In genomic region chr4:141591547-141591946, GRCm38 (mm10) we compare ENCODE assay signal across 8 mouse cellular contexts. TPM values are rescaled to one million over a fixed set of nuclear protein-coding genes. Genes with fewer than 3 reads are reported as not detected.
A peak's percentile ranks its signal among the peaks of the same experiment; 100 is the strongest.
DNase-seq lines count a peak whose midpoint lies in the region; ATAC-seq and TF ChIP-seq lines count a peak whose summit lies in the region.

No protein-coding gene starts in this region.

- intact Hi-C loops in left cerebral cortex, adult 2 months (cut with DNase I), result no loop called here

- H3K9me3 ChIP-seq in embryonic facial prominence, embryonic 10.5 days, result no peaks in the 10 kb centered on the region
- no peaks in the 10 kb centered on the region for H3K9me3 ChIP-seq in midbrain, postnatal 0 days (ENCODE audit: low read length)

- DNase-seq in adrenal gland, postnatal 10 days, result peak; percentile 53
- no peak for DNase-seq in adrenal gland, adult 18-20 months (ENCODE audit: low spot score in 2 of 2)
- DNase-seq in left cerebral cortex, adult 2 months (ENCODE audit: extremely low spot score in 1 of 2, low spot score in 2 of 2), result no peak
- no peak for DNase-seq in left cerebral cortex, adult 8-10 months (ENCODE audit: low spot score in 2 of 2)
- DNase-seq in embryonic facial prominence, embryonic 10.5 days (ENCODE audit: low spot score), result peak; percentile 50
- DNase-seq in midbrain, postnatal 0 days (ENCODE audit: low spot score), result no peak
- no peak for DNase-seq in urinary bladder, postnatal 10 days (ENCODE audit: low spot score)
- DNase-seq in left cerebral cortex, adult 11 months (ENCODE audit: low spot score), result no peak

- no peak overlapping the region for H3K4me2 ChIP-seq in midbrain, postnatal 0 days (ENCODE audit: low read depth, low read length, poor library complexity, severe bottlenecking)

- WGBS in embryonic facial prominence, embryonic 10.5 days, result 24% methylated on average over 3 of the region's 3 CpGs
- WGBS in midbrain, postnatal 0 days, result 17% methylated on average over 3 of the region's 3 CpGs

- peak; percentile 56 for TF ChIP-seq CTCF in left cerebral cortex, adult 2 months (IDR thresholded peaks at IDR 0.05)
- TF ChIP-seq CTCF in midbrain, postnatal 0 days (IDR thresholded peaks at IDR 0.05), result peak; percentile 74

- H3K27ac ChIP-seq in left cerebral cortex, adult 2 months, result no peak overlapping the region
- H3K27ac ChIP-seq in embryonic facial prominence, embryonic 10.5 days (replicated peaks), result no peak overlapping the region
- H3K27ac ChIP-seq in midbrain, postnatal 0 days (ENCODE audit: low read depth, low read length), result no peak overlapping the region

- no peak overlapping the region for H3K4me3 ChIP-seq in left cerebral cortex, adult 2 months
- H3K4me3 ChIP-seq in embryonic facial prominence, embryonic 10.5 days, result no peak overlapping the region
- no peak overlapping the region for H3K4me3 ChIP-seq in midbrain, postnatal 0 days (ENCODE audit: low read depth, low read length)

- H3K4me1 ChIP-seq in embryonic facial prominence, embryonic 10.5 days, result 0 out of 2 replicates have a peak, but pooled peaks cover 3% of the 10 kb centered on the region
- no peaks in the 10 kb centered on the region for H3K4me1 ChIP-seq in midbrain, postnatal 0 days (ENCODE audit: insufficient read depth, low read length)

- H3K9ac ChIP-seq in midbrain, postnatal 0 days (replicated peaks; ENCODE audit: low read length, poor library complexity, severe bottlenecking), result no peak overlapping the region

- H3K36me3 ChIP-seq in embryonic facial prominence, embryonic 10.5 days (replicated peaks), result peaks cover 87% of the 10 kb centered on the region
- peaks cover 6% of the 10 kb centered on the region for H3K36me3 ChIP-seq in midbrain, postnatal 0 days (ENCODE audit: insufficient read depth, low read length)

- no peaks in the 10 kb centered on the region for H3K27me3 ChIP-seq in embryonic facial prominence, embryonic 10.5 days (replicated peaks; ENCODE audit: low read depth, poor library complexity, severe bottlenecking)
- H3K27me3 ChIP-seq in midbrain, postnatal 0 days (ENCODE audit: insufficient read depth, low read length), result no peaks in the 10 kb centered on the region

- no peak for ATAC-seq in midbrain, postnatal 0 days (ENCODE audit: low FRiP score)

RNA-seq across cellular contexts. Expression of gene Fblim1, which starts 14.3 kb away (rescaled TPM):
- total RNA-seq in adrenal gland, postnatal 10 days (2021), result 10 to 100 TPM; 14.8 to 21.6 TPM
- total RNA-seq in adrenal gland, adult 18-20 months (2021), result 10 to 100 TPM in 1 of 2 experiments, 1 to 10 TPM in 1; 6.8 to 13.0 TPM
- total RNA-seq in left cerebral cortex, adult 2 months (2021), result 1 to 10 TPM in 1 of 2 experiments, under 1 TPM in 1; 0.75 to 1.1 TPM
- 1 to 10 TPM; 1.3 to 3.0 (median 2.1) TPM for total RNA-seq in left cerebral cortex, adult 8-10 months (2022)
- 56.3 and 68.1 TPM in 2 replicates for polyA plus RNA-seq in embryonic facial prominence, embryonic 10.5 days (2016; fragmentation: Nextera tagmentation; extraction: Ambion mirVana)
- total RNA-seq in midbrain, postnatal 0 days (2014; rRNA removed), result 24.0 and 26.2 TPM in 2 replicates
- polyA plus RNA-seq in midbrain, postnatal 0 days (2015; fragmentation: Nextera tagmentation; extraction: Ambion mirVana), result 23.1 and 24.1 TPM in 2 replicates

RNA-seq across cellular contexts. Expression of gene Tmem82, which starts 26.9 kb away (rescaled TPM):
- 1 to 10 TPM; 7.9 to 9.5 TPM for total RNA-seq in adrenal gland, postnatal 10 days (2021)
- 1 to 10 TPM; 1.1 to 2.8 TPM for total RNA-seq in adrenal gland, adult 18-20 months (2021)
- 1 to 10 TPM in 1 of 2 experiments, under 1 TPM in 1; 0.30 to 1.1 TPM for total RNA-seq in left cerebral cortex, adult 2 months (2021)
- 1 to 10 TPM in 1 of 4 experiments, under 1 TPM in 3; 0.43 to 1.1 (median 0.51) TPM for total RNA-seq in left cerebral cortex, adult 8-10 months (2022)
- polyA plus RNA-seq in embryonic facial prominence, embryonic 10.5 days (2016; fragmentation: Nextera tagmentation; extraction: Ambion mirVana), result 1.5 and 2.1 TPM in 2 replicates
- 0.33 and 1.4 TPM in 2 replicates for total RNA-seq in midbrain, postnatal 0 days (2014; rRNA removed)
- polyA plus RNA-seq in midbrain, postnatal 0 days (2015; fragmentation: Nextera tagmentation; extraction: Ambion mirVana), result 0.68 and 0.85 TPM in 2 replicates

RNA-seq across cellular contexts. Expression of gene Slc25a34, which starts 32.1 kb away (rescaled TPM):
- total RNA-seq in adrenal gland, postnatal 10 days (2021), result 10 to 100 TPM; 36.1 to 39.2 TPM
- total RNA-seq in adrenal gland, adult 18-20 months (2021), result 10 to 100 TPM in 1 of 2 experiments, 1 to 10 TPM in 1; 3.5 to 10.3 TPM
- total RNA-seq in left cerebral cortex, adult 2 months (2021), result 1 to 10 TPM; 3.2 TPM
- 1 to 10 TPM; 3.7 to 4.8 (median 4.2) TPM for total RNA-seq in left cerebral cortex, adult 8-10 months (2022)
- polyA plus RNA-seq in embryonic facial prominence, embryonic 10.5 days (2016; fragmentation: Nextera tagmentation; extraction: Ambion mirVana), result 0.09 TPM in 1 of 2 replicates, not detected in the other
- total RNA-seq in midbrain, postnatal 0 days (2014; rRNA removed), result 7.4 and 10.6 TPM in 2 replicates
- polyA plus RNA-seq in midbrain, postnatal 0 days (2015; fragmentation: Nextera tagmentation; extraction: Ambion mirVana), result 2.0 and 2.1 TPM in 2 replicates

RNA-seq across cellular contexts. Expression of gene Spen, which starts 53.1 kb away (rescaled TPM):
- total RNA-seq in adrenal gland, postnatal 10 days (2021), result 10 to 100 TPM; 36.6 to 55.2 TPM
- total RNA-seq in adrenal gland, adult 18-20 months (2021), result 10 to 100 TPM; 49.4 to 53.7 TPM
- total RNA-seq in left cerebral cortex, adult 2 months (2021), result 10 to 100 TPM; 68.0 to 73.2 TPM
- 10 to 100 TPM; 57.2 to 66.6 (median 62.1) TPM for total RNA-seq in left cerebral cortex, adult 8-10 months (2022)
- polyA plus RNA-seq in embryonic facial prominence, embryonic 10.5 days (2016; fragmentation: Nextera tagmentation; extraction: Ambion mirVana), result 9.6 and 12.1 TPM in 2 replicates
- 20.0 and 23.2 TPM in 2 replicates for total RNA-seq in midbrain, postnatal 0 days (2014; rRNA removed)
- 8.6 and 13.6 TPM in 2 replicates for polyA plus RNA-seq in midbrain, postnatal 0 days (2015; fragmentation: Nextera tagmentation; extraction: Ambion mirVana)

Comparison
In these comparisons a context has a peak if more than half of its experiments do, and no peak if none do; other contexts are left out.
1. DNase-seq: peak in adrenal gland, postnatal 10 days (single experiment) and embryonic facial prominence, embryonic 10.5 days (single experiment); none in adrenal gland, adult 18-20 months (0 of 2), left cerebral cortex, adult 2 months (0 of 2), left cerebral cortex, adult 8-10 months (0 of 2), midbrain, postnatal 0 days (single experiment), urinary bladder, postnatal 10 days (single experiment) and left cerebral cortex, adult 11 months (single experiment).